Mouse (Mus musculus) left cerebral cortex, postnatal 14 days (tissue): ENCODE measurements around the gene Sass6. TPM values are rescaled to one million over a fixed set of nuclear protein-coding genes. Genes with fewer than 3 reads are reported as not detected.
"Not testable (repeated sequence)": the region's sequence is repeated elsewhere in the genome, so short reads cannot be mapped to it uniquely, and the experiment has no call there.

Source experiments
- DNase-seq, 2 experiments: peaks; one replicate each; pipeline ENCODE4 v3.0.0; 2021 to 2022; ENCODE audit warnings: low spot score in 2 of 2, mixed read lengths in 1 of 2
- intact Hi-C: fragments of 180-260 bp; cut with DNase I; formaldehyde crosslinking; loops from one replicate; pipeline ENCODE4 v1.15.1; 2025
- total RNA-seq, 2 experiments: library from RNA; stranded (reverse); gene quantifications; 2 replicates each; pipeline ENCODE4 v1.2.3; 2021

Sass6 gene
- total RNA-seq, 2 experiments from 2014 or later = 5.2 to 7.8 TPM

GRCm38 (mm10) chr3:116658928-116659565 is 64.3 kb downstream of the Sass6 start:
- intact Hi-C loops = no loop called here

GRCm38 (mm10) chr3:116659856-116660430 is 65.2 kb downstream of the Sass6 start:
- DNase-seq = no peak
- intact Hi-C loops = no loop called here

More at GRCm38 (mm10) chr3:116658928-116659565, 64.3 kb downstream of the Sass6 start:
- no peak for DNase-seq

GRCm38 (mm10) chr3:116661288-116661869 is 66.6 kb downstream of the Sass6 start:
- intact Hi-C loops = no loop called here
- DNase-seq = no peak

GRCm38 (mm10) chr3:116661870-116662414 is 67.2 kb downstream of the Sass6 start:
- peak in 1 of 2 experiments; percentile 28 for DNase-seq
- intact Hi-C loops = loop anchor here (2.0 kb wide), 1 partner anchor 67 kb away; the partner anchor contains the start of gene Sass6

GRCm38 (mm10) chr3:116662463-116662863 is 67.7 kb downstream of the Sass6 start, which contains the start of gene Mfsd14a:
Gene Mfsd14a, minus strand, starts transcription at chr3:116662677.
- intact Hi-C loops = loop anchor here (2.0 kb wide), 1 partner anchor 68 kb away; the partner anchor contains the start of gene Sass6
- DNase-seq = peak; percentile 96 to 98

GRCm38 (mm10) chr3:116664281-116664680 is 69.5 kb downstream of the Sass6 start:
- DNase-seq, intact Hi-C loops: not testable (repeated sequence)

Other genes with a start within 250 kb of the Sass6 start
- gene Cdc14a, start 170.9 kb upstream of the Sass6 start, total RNA-seq = 1 to 10 TPM; 3.4 to 4.4 TPM
- 10 to 100 TPM; 62.1 to 63.5 TPM for gene Rtca, start 86.8 kb upstream of the Sass6 start, total RNA-seq
- gene Dbt, start 81.9 kb upstream of the Sass6 start, total RNA-seq = 10 to 100 TPM; 18.8 to 18.9 TPM
- under 1 TPM; 0.17 to 0.18 TPM for gene Lrrc39, start 32.0 kb upstream of the Sass6 start, total RNA-seq
- 10 to 100 TPM; 13.9 to 14.1 TPM for gene Trmt13, start 19.6 kb downstream of the Sass6 start, total RNA-seq
- gene Mfsd14a, start 67.7 kb downstream of the Sass6 start, total RNA-seq = 10 to 100 TPM; 58.7 to 62.9 TPM
- gene Gm43191, start 86.3 kb downstream of the Sass6 start, total RNA-seq = not detected
- 10 to 100 TPM; 14.1 to 15.9 TPM for gene Slc35a3, start 117.8 kb downstream of the Sass6 start, total RNA-seq
- 10 to 100 TPM; 23.7 to 26.0 TPM for gene Agl, start 213.2 kb downstream of the Sass6 start, total RNA-seq